Mouse (Mus musculus) liver, adult 2 months (tissue): ENCODE data around the gene Mindy4.

Experiments used
- CTCF ChIP-seq: fragments of 200-500 bp; IDR thresholded peaks from 2 replicates; pipeline ENCODE4 v1.5.1; 2011; ENCODE audit warnings: low read depth, low read length, control low read depth
- POLR2A ChIP-seq: fragments of 200-500 bp; IDR thresholded peaks from 2 replicates; pipeline ENCODE4 v1.6.1; 2011; ENCODE audit warnings: low read length, control low read depth; ENCODE audit not compliant: insufficient read depth; ENCODE audit errors: extremely low read depth

DNA sequence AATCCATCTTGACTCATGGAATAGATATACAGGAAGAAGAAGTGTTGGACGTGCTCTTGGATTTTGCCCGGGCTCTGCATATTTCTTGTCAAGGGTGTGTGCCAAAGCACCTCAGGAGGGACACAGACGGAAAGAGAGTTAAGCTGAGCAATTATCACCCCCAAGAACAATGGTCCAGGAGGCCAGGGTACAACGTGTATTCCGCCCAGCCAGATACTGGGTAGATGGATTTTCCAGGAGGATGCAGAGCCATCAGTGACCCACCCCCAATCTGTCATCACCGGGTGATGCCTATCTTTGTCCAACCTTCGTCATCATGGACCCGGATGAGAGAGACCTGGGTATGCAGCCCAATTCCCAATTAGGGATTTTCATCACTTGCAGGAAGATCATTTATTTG lies 42.5 kb downstream of the Mindy4 start:
- TF ChIP-seq CTCF (no peak), POLR2A (no peak)
